Mouse (Mus musculus) adrenal gland, adult 2 months (tissue): ENCODE measurements around the gene Gm49337. TPM values are rescaled to one million over a fixed set of nuclear protein-coding genes. Genes with fewer than 3 reads are reported as not detected.

Experiments
- DNase-seq: peaks from one replicate; pipeline ENCODE4 v3.0.0; 2021
- polyA plus RNA-seq: library from polyadenylated mRNA; depleted of rRNA; stranded (reverse); fragments of >200 nt; gene quantifications from 2 replicates; pipeline ENCODE4 v1.2.3, GENCODE M21; 2012; rRNA removed
- total RNA-seq, 2 experiments: library from RNA; stranded (reverse); gene quantifications; 2 replicates each; pipeline ENCODE4 v1.2.3; 2021

Gm49337 gene
- total and polyA plus RNA-seq, 3 experiments = 0.52 TPM; not detected in 2

GRCm38 (mm10) chr4:116329256-116329655, 156.1 kb downstream of the Gm49337 start:
- no peak for DNase-seq

GRCm38 (mm10) chr4:116336294-116336693, 163.1 kb downstream of the Gm49337 start:
- DNase-seq = no peak

- peak; percentile 39 for DNase-seq
These were observed 168.9 kb downstream of the Gm49337 start for GRCm38 (mm10) chr4:116342119-116342518.

Other genes starting within 250 kb of the Gm49337 start
- not detected for gene Dmbx1, start 233.5 kb upstream of the Gm49337 start, total RNA-seq
- gene Dmbx1, start 233.5 kb upstream of the Gm49337 start, polyA plus RNA-seq = not detected in 2 replicates
- gene Faah, start 155.5 kb upstream of the Gm49337 start, total RNA-seq = 1 to 10 TPM; 3.7 to 4.8 TPM
- gene Faah, start 155.5 kb upstream of the Gm49337 start, polyA plus RNA-seq = 4.7 and 8.0 TPM in 2 replicates
- gene Nsun4, start 119.5 kb upstream of the Gm49337 start, total RNA-seq = 10 to 100 TPM; 24.4 to 32.7 TPM
- gene Nsun4, start 119.5 kb upstream of the Gm49337 start, polyA plus RNA-seq = 7.7 and 10.3 TPM in 2 replicates
- 100 to 1,000 TPM; 439 to 769 TPM for gene Uqcrh, start 98.3 kb upstream of the Gm49337 start, total RNA-seq
- 33.6 and 37.9 TPM in 2 replicates for gene Uqcrh, start 98.3 kb upstream of the Gm49337 start, polyA plus RNA-seq
- gene Lrrc41, start 98.1 kb upstream of the Gm49337 start, total RNA-seq = 10 to 100 TPM; 63.3 to 71.4 TPM
- 119 and 160 TPM in 2 replicates for gene Lrrc41, start 98.1 kb upstream of the Gm49337 start, polyA plus RNA-seq
- gene Rad54l, start 49.7 kb upstream of the Gm49337 start, total RNA-seq = under 1 TPM; 0.58 to 0.62 TPM
- 0.45 and 0.46 TPM in 2 replicates for gene Rad54l, start 49.7 kb upstream of the Gm49337 start, polyA plus RNA-seq
- gene Pomgnt1, start 49.5 kb upstream of the Gm49337 start, total RNA-seq = 10 to 100 TPM; 48.1 to 70.5 TPM
- gene Pomgnt1, start 49.5 kb upstream of the Gm49337 start, polyA plus RNA-seq = 28.0 and 34.9 TPM in 2 replicates
- gene Lurap1, start 22.0 kb upstream of the Gm49337 start, total RNA-seq = 10 to 100 TPM in 1 of 2 experiments, 1 to 10 TPM in 1; 5.2 to 16.2 TPM
- gene Lurap1, start 22.0 kb upstream of the Gm49337 start, polyA plus RNA-seq = 1.8 and 2.5 TPM in 2 replicates
- gene Tspan1, start 5.8 kb upstream of the Gm49337 start, total RNA-seq = not detected
- gene Tspan1, start 5.8 kb upstream of the Gm49337 start, polyA plus RNA-seq = not detected in 2 replicates
- not detected for gene 1700042G07Rik, start within 50 bp of the Gm49337 start, total RNA-seq
- not detected in 2 replicates for gene 1700042G07Rik, start within 50 bp of the Gm49337 start, polyA plus RNA-seq
- 10 to 100 TPM; 16.2 to 24.4 TPM for gene Pik3r3, start 48.2 kb downstream of the Gm49337 start, total RNA-seq
- gene Pik3r3, start 48.2 kb downstream of the Gm49337 start, polyA plus RNA-seq = 14.6 and 21.6 TPM in 2 replicates